Comparison of ENCODE assay signal across 8 mouse cellular contexts in the genomic region with DNA sequence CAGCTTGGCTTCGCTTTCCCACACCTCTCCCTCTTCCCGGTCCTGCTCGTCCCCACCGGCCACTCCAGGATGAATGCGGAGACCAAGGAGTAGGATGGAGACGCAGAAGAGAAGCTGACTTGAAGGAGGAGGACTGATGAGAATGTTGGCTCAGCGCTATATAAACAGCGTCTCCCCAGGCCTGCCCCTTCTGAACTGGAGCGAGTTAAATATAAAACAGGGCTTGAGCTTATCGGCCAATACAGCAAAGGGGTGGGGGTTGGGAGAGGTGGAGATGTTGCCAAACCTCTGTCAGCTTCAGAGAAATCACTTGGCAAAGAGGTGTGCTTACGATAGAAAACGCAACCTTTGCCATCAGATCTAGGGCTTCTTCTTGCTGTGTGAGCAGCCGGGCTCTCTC. TPM values are rescaled to one million over a fixed set of nuclear protein-coding genes. Genes with fewer than 3 reads are reported as not detected.
DNase-seq lines count a peak whose midpoint lies in the region; ATAC-seq and TF ChIP-seq lines count a peak whose summit lies in the region.

A gene (minus strand): TSS at position 135 of the 400 bp plus-strand sequence.

- peak within 1 kb of the TSS; percentile 60 for H3K27ac ChIP-seq in gastrocnemius, adult 2 months
- no peak within 1 kb of the TSS for H3K27ac ChIP-seq in heart, postnatal 0 days (ENCODE audit: low read depth)
- peak within 1 kb of the TSS; percentile 50; the same call in 1 of the 2 replicates for H3K27ac ChIP-seq in limb, embryonic 15.5 days
- no peak within 1 kb of the TSS for H3K27ac ChIP-seq in midbrain, embryonic 13.5 days

- H3K4me3 ChIP-seq in gastrocnemius, adult 2 months = peak within 1 kb of the TSS; percentile 65
- peak within 1 kb of the TSS; percentile 43 for H3K4me3 ChIP-seq in heart, postnatal 0 days (ENCODE audit: low read depth, low read length)
- peak within 1 kb of the TSS; percentile 30 for H3K4me3 ChIP-seq in limb, embryonic 15.5 days
- no peak within 1 kb of the TSS for H3K4me3 ChIP-seq in midbrain, embryonic 13.5 days (replicated peaks)

- H3K4me1 ChIP-seq in heart, postnatal 0 days (ENCODE audit: control insufficient read depth, insufficient read depth) = 0 out of 2 replicates have a peak, but pooled peaks cover 13% of the 10 kb centered on the region
- H3K4me1 ChIP-seq in limb, embryonic 15.5 days = peaks cover 15% of the 10 kb centered on the region
- H3K4me1 ChIP-seq in midbrain, embryonic 13.5 days (replicated peaks) = 0 out of 2 replicates have a peak, but pooled peaks cover 3% of the 10 kb centered on the region

- peak within 1 kb of the TSS; percentile 57 for H3K4me2 ChIP-seq in heart, postnatal 0 days (ENCODE audit: low read depth, low read length)
- H3K4me2 ChIP-seq in limb, embryonic 15.5 days = peak within 1 kb of the TSS; percentile 47
- H3K4me2 ChIP-seq in midbrain, embryonic 13.5 days (replicated peaks) = no peak within 1 kb of the TSS

- TF ChIP-seq CTCF in gastrocnemius, adult 2 months (IDR thresholded peaks at IDR 0.05) = no peak
- TF ChIP-seq CTCF in heart, postnatal 0 days (IDR thresholded peaks at IDR 0.05; ENCODE audit: low read depth) = no peak

- H3K9ac ChIP-seq in heart, postnatal 0 days (replicated peaks; ENCODE audit: low read depth, low read length) = no peak within 1 kb of the TSS; the same call in 1 of the 2 replicates
- H3K9ac ChIP-seq in limb, embryonic 15.5 days = no peak within 1 kb of the TSS
- H3K9ac ChIP-seq in midbrain, embryonic 13.5 days (replicated peaks) = no peak within 1 kb of the TSS

- peak; percentile 57; the same call in 1 of the 2 replicates for ATAC-seq in heart, postnatal 0 days (ENCODE audit: insufficient read depth, low read depth)
- ATAC-seq in limb, embryonic 15.5 days (ENCODE audit: insufficient number of reproducible peaks, low FRiP score, low TSS enrichment, low read depth) = no peak
- ATAC-seq in midbrain, embryonic 13.5 days = no peak

- DNase-seq in gastrocnemius, adult 2 months = peak; percentile 57
- DNase-seq in gastrocnemius, adult 18-20 months (ENCODE audit: low spot score) = no peak
- DNase-seq in adrenal gland, postnatal 36 days = peak; percentile 25 to 68
- peak; percentile 76 for DNase-seq in heart, postnatal 0 days (ENCODE audit: low spot score)
- DNase-seq in ovary, postnatal 14 days (ENCODE audit: low spot score) = peak; percentile 29
- no peak for DNase-seq in thymus, postnatal 10 days (ENCODE audit: low spot score in 2 of 2)

- no peaks in the 10 kb centered on the region for H3K27me3 ChIP-seq in heart, postnatal 0 days (ENCODE audit: control insufficient read depth, insufficient read depth, low read length)
- no peaks in the 10 kb centered on the region for H3K27me3 ChIP-seq in limb, embryonic 15.5 days
- no peaks in the 10 kb centered on the region for H3K27me3 ChIP-seq in midbrain, embryonic 13.5 days

- H3K36me3 ChIP-seq in heart, postnatal 0 days (replicated peaks; ENCODE audit: control insufficient read depth, insufficient read depth, low read length) = no peaks in the 10 kb centered on the region
- no peaks in the 10 kb centered on the region for H3K36me3 ChIP-seq in limb, embryonic 15.5 days
- H3K36me3 ChIP-seq in midbrain, embryonic 13.5 days = no peaks in the 10 kb centered on the region

- intact Hi-C loops in gastrocnemius, adult 2 months (cut with DNase I) = no loop called here

- no peaks in the 10 kb centered on the region for H3K9me3 ChIP-seq in heart, postnatal 0 days (replicated peaks; ENCODE audit: control insufficient read depth, low read length)
- no peaks in the 10 kb centered on the region for H3K9me3 ChIP-seq in limb, embryonic 15.5 days
- no peaks in the 10 kb centered on the region for H3K9me3 ChIP-seq in midbrain, embryonic 13.5 days

- WGBS in heart, postnatal 0 days = 9% methylated on average over 13 of the region's 13 CpGs
- 32% methylated on average over 13 of the region's 13 CpGs for WGBS in limb, embryonic 15.5 days
- 75% methylated on average over 13 of the region's 13 CpGs for WGBS in midbrain, embryonic 13.5 days

- no peak for TF ChIP-seq EP300 in heart, postnatal 0 days (IDR thresholded peaks at IDR 0.05; ENCODE audit: low read depth)

RNA-seq across cellular contexts. Expression of the gene that starts here (rescaled TPM):
- total RNA-seq in gastrocnemius, adult 2 months (2021) = 1 to 10 TPM; 1.7 to 3.2 TPM
- total RNA-seq in gastrocnemius, adult 18-20 months (2021) = 1 to 10 TPM; 2.3 TPM
- total RNA-seq in adrenal gland, postnatal 36 days (2021) = 10 to 100 TPM; 12.3 to 22.0 TPM
- total RNA-seq in heart, postnatal 0 days (2014; rRNA removed; ENCODE audit: low replicate concordance) = 8.4 and 11.2 TPM in 2 replicates
- polyA plus RNA-seq in heart, postnatal 0 days (2015; fragmentation: Nextera tagmentation; extraction: Ambion mirVana) = 8.3 and 9.0 TPM in 2 replicates
- polyA plus RNA-seq in limb, embryonic 15.5 days (2015; fragmentation: Nextera tagmentation; extraction: Ambion mirVana) = 1.9 and 2.1 TPM in 2 replicates
- polyA plus RNA-seq in midbrain, embryonic 13.5 days (2015; fragmentation: Nextera tagmentation; extraction: Ambion mirVana) = 0.77 and 0.79 TPM in 2 replicates

Comparison
In these comparisons a context has a peak if more than half of its experiments do, and no peak if none do; other contexts are left out.
1. DNase-seq: peak in gastrocnemius, adult 2 months (single experiment), adrenal gland, postnatal 36 days (2 of 2), heart, postnatal 0 days (single experiment) and ovary, postnatal 14 days (single experiment); none in gastrocnemius, adult 18-20 months (single experiment) and thymus, postnatal 10 days (0 of 2).
2. H3K27ac ChIP-seq: peak in gastrocnemius, adult 2 months (single experiment) and limb, embryonic 15.5 days (single experiment); none in heart, postnatal 0 days (single experiment) and midbrain, embryonic 13.5 days (single experiment).